Mouse (Mus musculus): ENCODE results near the gene Olfr568.

The Olfr568 gene

DNA sequence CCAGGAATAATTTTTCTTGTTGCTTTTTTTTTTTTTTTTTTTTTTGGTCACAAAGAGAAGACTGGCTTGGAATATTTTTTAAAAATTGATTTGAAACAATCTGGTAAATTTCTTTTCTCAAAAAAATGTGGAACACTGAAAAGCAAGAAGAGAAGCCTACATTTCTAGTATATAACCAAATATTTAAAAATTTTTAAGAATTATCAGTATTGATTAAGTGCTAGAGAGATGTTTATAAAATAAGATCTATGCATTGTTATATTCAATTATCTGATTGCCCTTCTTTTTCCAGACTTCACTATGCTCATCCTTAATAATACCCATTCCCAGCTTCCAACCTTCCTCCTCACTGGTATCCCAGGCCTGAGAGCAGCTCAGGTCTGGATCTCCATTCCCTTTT, at the start of gene Olfr568:
TSS of gene Olfr568 (plus strand) at position 301 of the 400 bp plus-strand sequence.
- no peak for DNase-seq (ENCODE audit: low spot score)

DNA sequence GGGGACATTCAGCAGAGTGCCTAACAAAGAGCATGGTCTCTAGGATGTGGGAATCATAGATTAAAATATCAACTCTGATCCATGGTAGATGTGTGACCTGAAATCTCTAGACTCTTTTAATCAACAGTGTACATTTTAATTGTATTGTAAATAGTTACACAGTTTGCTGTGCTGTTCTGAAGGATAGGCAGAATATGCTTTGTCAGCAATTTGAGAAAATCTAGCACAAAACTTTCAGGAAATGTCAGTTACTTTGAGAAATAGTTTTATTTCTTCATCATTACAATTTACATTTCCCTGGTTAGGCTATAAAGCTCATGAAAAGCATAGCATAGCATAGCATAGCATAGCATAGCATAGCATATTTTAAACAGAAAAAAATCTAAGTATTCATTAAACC, 21.1 kb upstream of the Olfr568 start:
- no peak for DNase-seq (ENCODE audit: low spot score)

- no peak for DNase-seq (ENCODE audit: low spot score)
Observed at GRCm38 (mm10) chr7:102858665-102859064, 18.3 kb upstream of the Olfr568 start, which contains the start of gene Olfr566. Olfr566 (minus strand) TSS chr7:102858765.

GRCm38 (mm10) chr7:102890782-102891181, 13.9 kb downstream of the Olfr568 start, which contains the start of gene Olfr569:
Olfr569 (minus strand) TSS chr7:102890882.
- DNase-seq (ENCODE audit: low spot score), result no peak

DNA sequence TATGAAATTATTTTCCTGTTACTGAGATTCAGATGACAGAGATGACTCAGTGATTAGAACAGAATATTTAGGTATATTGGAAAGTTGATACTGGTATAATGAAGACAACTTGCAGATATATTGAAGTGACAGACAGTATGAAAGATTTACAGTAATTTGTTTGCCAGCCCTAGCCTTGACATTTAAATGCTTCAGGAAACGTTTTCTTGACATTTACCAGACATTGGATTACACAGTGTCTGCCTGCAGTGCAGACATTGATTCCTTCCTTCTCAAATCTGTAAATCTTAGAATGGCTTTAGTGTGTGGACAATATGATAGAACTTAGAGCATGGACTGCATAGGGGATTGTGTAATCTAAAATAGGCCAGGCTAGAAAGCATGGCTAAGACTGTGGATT, 38.3 kb downstream of the Olfr568 start:
- DNase-seq (ENCODE audit: low spot score), result no peak

DNA sequence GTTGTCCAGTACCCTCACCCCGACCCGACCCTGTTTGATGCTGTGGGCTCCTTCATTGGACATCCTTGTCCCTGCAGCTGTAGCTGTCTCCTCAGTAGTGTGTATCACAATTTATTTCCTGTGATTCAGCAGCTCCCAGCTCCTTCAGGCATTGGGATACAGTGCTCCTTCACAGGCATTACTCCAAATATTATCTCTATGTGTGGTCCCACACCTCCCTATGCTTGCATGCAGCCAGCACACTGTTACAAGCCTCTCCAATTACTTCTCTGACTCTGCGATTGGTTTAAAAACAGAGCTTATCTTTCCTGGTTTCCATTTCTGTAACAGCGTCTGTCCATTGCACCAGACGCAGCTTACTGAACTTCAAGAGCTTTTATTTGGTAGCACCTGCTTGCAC, 39.5 kb downstream of the Olfr568 start:
- DNase-seq (ENCODE audit: low spot score), result no peak

- DNase-seq (ENCODE audit: low spot score), result no peak
Observed at GRCm38 (mm10) chr7:102917032-102917875, 40.3 kb downstream of the Olfr568 start, which contains the start of gene Olfr571. Olfr571 (minus strand) TSS chr7:102917536.

DNA sequence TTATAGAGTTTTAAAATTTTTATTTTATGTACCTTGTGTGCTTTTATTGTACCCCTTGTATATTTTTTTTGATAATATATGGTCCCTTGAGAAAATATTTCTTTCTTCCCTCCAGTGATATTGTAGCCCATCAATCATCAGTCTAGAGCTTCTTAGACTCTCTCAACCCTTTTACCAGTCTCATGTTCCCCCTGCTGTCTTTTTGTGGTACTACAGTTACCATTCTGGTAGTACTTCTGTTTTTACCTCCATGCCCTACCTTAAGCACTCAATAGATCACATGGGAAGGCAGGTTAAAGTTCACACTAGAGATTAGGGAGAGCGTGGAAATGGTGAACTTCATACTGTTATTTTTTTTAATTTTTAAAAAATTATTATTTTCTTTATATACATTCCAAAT, 42.7 kb downstream of the Olfr568 start:
- no peak for DNase-seq (ENCODE audit: low spot score)

- DNase-seq (ENCODE audit: low spot score), result no peak
Observed at GRCm38 (mm10) chr7:102924109-102924508, 47.2 kb downstream of the Olfr568 start, which contains the start of gene Olfr572. Olfr572 (plus strand) TSS chr7:102924409.

- no peak for DNase-seq (ENCODE audit: low spot score)
Observed at GRCm38 (mm10) chr7:102927105-102927504, 50.2 kb downstream of the Olfr568 start.

All from testis, postnatal 14 days (tissue).